Mouse (Mus musculus): ENCODE data around the gene Napsa.

Gene Napsa

GRCm38 (mm10) chr7:44572213-44572701, at the start of gene Napsa:
Gene Napsa (plus strand): TSS chr7:44572380.
- DNase-seq: peak; percentile 79

GRCm38 (mm10) chr7:44523056-44523455, 49.1 kb upstream of the Napsa start:
- DNase-seq: no peak

GRCm38 (mm10) chr7:44524502-44524901, 47.7 kb upstream of the Napsa start, which contains the start of gene Mybpc2:
Gene Mybpc2 (minus strand): TSS chr7:44524656.
- peak; percentile 40 for DNase-seq

GRCm38 (mm10) chr7:44525126-44525832, 46.9 kb upstream of the Napsa start:
- DNase-seq: peak; percentile 93

- no peak for DNase-seq
Measured at GRCm38 (mm10) chr7:44526414-44527154, 45.6 kb upstream of the Napsa start.

GRCm38 (mm10) chr7:44527483-44528398, 44.4 kb upstream of the Napsa start:
- DNase-seq: peak; percentile 87

GRCm38 (mm10) chr7:44529518-44529917, 42.7 kb upstream of the Napsa start:
- DNase-seq: no peak

- no peak for DNase-seq
Measured at GRCm38 (mm10) chr7:44530507-44530906, 41.7 kb upstream of the Napsa start.

- DNase-seq: no peak
Measured at GRCm38 (mm10) chr7:44531207-44531606, 41.0 kb upstream of the Napsa start.

GRCm38 (mm10) chr7:44531946-44532732, 40.0 kb upstream of the Napsa start, which contains the start of gene Spib:
Gene Spib (minus strand): TSS chr7:44532071.
- no peak for DNase-seq

GRCm38 (mm10) chr7:44532918-44533745, 39.0 kb upstream of the Napsa start:
- DNase-seq: no peak

GRCm38 (mm10) chr7:44533746-44534045, 38.5 kb upstream of the Napsa start:
- no peak for DNase-seq

- no peak for DNase-seq
Measured at GRCm38 (mm10) chr7:44534242-44534641, 37.9 kb upstream of the Napsa start.

GRCm38 (mm10) chr7:44534656-44535441, 37.3 kb upstream of the Napsa start:
- DNase-seq: no peak

GRCm38 (mm10) chr7:44535657-44536589, 36.3 kb upstream of the Napsa start:
- DNase-seq: no peak

- DNase-seq: peak; percentile 39
Measured at GRCm38 (mm10) chr7:44536590-44536968, 35.6 kb upstream of the Napsa start.

- DNase-seq: no peak
Measured at GRCm38 (mm10) chr7:44537009-44537408, 35.2 kb upstream of the Napsa start.

- no peak for DNase-seq
Measured at GRCm38 (mm10) chr7:44537496-44537895, 34.7 kb upstream of the Napsa start.

Data from kidney, adult 9 months (tissue).